Mouse (Mus musculus) forebrain, embryonic 13.5 days (tissue): ENCODE results near the gene Fez1. TPM values are rescaled to one million over a fixed set of nuclear protein-coding genes. Genes with fewer than 3 reads are reported as not detected.

Experiments
- ATAC-seq: fragments of 200-750 bp; cut with Nextera tagmentation; 2 replicates; pipeline ENCODE4 v1.8.0; 2017
- H3K27ac ChIP-seq: fragments of 300-500 bp; sonication (generic); 2 replicates; pipeline ENCODE4 v1.5.1; 2015; ENCODE audit warnings: inconsistent platforms, mild to moderate bottlenecking, moderate library complexity
- H3K27me3 ChIP-seq: fragments of 300-500 bp; sonication (generic); 2 replicates; pipeline ENCODE4 v1.6.1; 2015; ENCODE audit warnings: mild to moderate bottlenecking, inconsistent platforms
- H3K36me3 ChIP-seq: fragments of 300-500 bp; sonication (generic); 2 replicates; pipeline ENCODE4 v1.6.1; 2015; ENCODE audit warnings: mild to moderate bottlenecking, inconsistent platforms; ENCODE audit not compliant: poor library complexity, severe bottlenecking
- H3K4me1 ChIP-seq: fragments of 300-500 bp; sonication (generic); 2 replicates; pipeline ENCODE4 v1.6.1; 2015; ENCODE audit warnings: inconsistent platforms
- H3K4me2 ChIP-seq: fragments of 300-500 bp; sonication (generic); 2 replicates; pipeline ENCODE4 v1.6.1; 2015; ENCODE audit warnings: inconsistent platforms, mild to moderate bottlenecking, moderate library complexity
- H3K4me3 ChIP-seq: fragments of 300-500 bp; sonication (generic); 2 replicates; pipeline ENCODE4 v1.5.1; 2015; ENCODE audit warnings: mild to moderate bottlenecking, inconsistent platforms
- H3K9ac ChIP-seq: fragments of 300-500 bp; sonication (generic); 2 replicates; pipeline ENCODE4 v1.6.1; 2015; ENCODE audit warnings: mild to moderate bottlenecking, inconsistent platforms
- H3K9me3 ChIP-seq: fragments of 300-500 bp; sonication (generic); replicated peaks from 2 replicates; pipeline ENCODE4 v1.6.1; 2016; ENCODE audit warnings: inconsistent platforms
- WGBS: fragments of 180-500 bp; shearing (Covaris S2); methylation state at CpG from one replicate; pipeline ENCODE4 v1.1.7; 2015; 5-methylcytosine and 5-hydroxymethylcytosine counted together
- polyA plus RNA-seq: library from polyadenylated mRNA; unstranded; fragments of >200 nt; fragmentation: Nextera tagmentation; extraction: Ambion mirVana; gene quantifications from 2 replicates; pipeline ENCODE4 v1.2.1, GENCODE M21; 2015

Fez1 gene
- polyA plus RNA-seq, 1 experiment from 2014 or later, result 601 TPM

DNA sequence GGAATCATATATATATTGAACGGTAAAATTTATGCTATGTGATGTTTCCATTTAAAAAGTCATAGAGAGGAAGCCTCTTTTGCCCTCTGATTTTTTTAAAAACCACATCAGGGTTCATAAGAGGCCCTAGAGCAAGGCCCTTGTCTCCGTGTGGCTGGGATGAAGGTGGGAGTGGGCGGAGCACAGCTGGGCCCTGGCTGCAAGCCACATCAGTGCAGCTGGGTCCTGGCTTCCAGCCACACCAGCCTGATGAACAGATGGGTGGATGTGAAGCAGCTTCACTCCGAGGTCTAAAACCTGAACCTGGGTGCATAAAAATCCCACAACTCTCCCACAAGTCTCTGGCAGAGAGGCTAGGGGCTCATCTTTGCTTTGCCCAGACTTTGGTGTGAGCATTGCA is 83.8 kb downstream of the Fez1 start:
- H3K4me1 ChIP-seq, result peaks cover 9% of the 10 kb centered on the region
- H3K4me3 ChIP-seq, result no peak overlapping the region
- H3K27me3 ChIP-seq, result no peaks in the 10 kb centered on the region
- ATAC-seq, result no peak
- no peak overlapping the region for H3K4me2 ChIP-seq
- no peaks in the 10 kb centered on the region for H3K9me3 ChIP-seq
- 69% methylated on average over 4 of the region's 4 CpGs for WGBS
- H3K9ac ChIP-seq, result no peak overlapping the region
- peaks cover 16% of the 10 kb centered on the region for H3K36me3 ChIP-seq
- no peak overlapping the region for H3K27ac ChIP-seq

DNA sequence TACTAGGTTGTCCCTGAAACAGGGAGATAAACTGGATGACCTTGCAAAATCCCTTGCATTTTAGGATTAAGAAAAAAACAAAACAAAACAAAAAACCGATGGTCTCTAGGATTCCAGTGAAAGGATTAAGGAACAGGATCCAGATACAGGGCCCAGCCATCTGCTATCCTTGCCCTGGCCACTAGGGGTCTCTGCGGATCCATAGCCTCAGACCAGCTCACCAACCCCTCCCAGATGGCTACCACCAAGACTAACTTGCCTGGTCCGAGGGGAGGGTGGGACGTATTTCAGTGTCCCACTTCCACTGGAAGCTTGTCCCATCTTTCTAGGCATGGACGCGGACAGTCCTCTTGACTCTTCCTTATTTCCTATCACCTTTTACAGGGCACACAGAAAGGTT is 94.7 kb downstream of the Fez1 start:
- Histone ChIP-seq H3K4me1 (peaks cover 19% of the 10 kb centered on the region), H3K4me2 (peak overlapping the region; percentile 13; the same call in 1 of the 2 replicates), H3K36me3 (no peaks in the 10 kb centered on the region), H3K9ac (no peak overlapping the region), H3K9me3 (no peaks in the 10 kb centered on the region), H3K4me3 (no peak overlapping the region), H3K27ac (no peak overlapping the region), H3K27me3 (no peaks in the 10 kb centered on the region)
- ATAC-seq, result peak; percentile 81
- 3% methylated on average over 6 of the region's 6 CpGs for WGBS

DNA sequence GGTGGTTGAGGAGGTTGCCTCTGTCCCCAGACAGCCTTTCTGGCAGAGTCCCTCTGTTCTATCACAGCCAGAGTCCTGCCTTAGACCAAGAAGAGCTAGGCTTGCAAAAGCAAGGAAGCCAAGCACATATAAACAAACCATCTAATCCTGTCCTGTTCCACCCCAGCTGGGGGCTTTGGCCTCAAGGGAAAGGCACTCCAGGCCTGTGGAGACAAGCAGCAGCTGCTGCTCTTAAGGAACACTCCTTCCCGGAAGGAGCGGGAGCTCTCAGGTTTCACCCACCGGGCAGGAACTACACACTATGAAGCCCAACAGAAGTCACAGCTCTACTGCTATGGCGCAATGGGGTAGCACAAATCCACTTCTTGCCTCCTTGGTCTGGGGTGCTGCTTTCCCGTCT is 95.3 kb downstream of the Fez1 start:
- ATAC-seq, result no peak
- Histone ChIP-seq H3K36me3 (no peaks in the 10 kb centered on the region), H3K9ac (no peak overlapping the region), H3K9me3 (no peaks in the 10 kb centered on the region), H3K27me3 (no peaks in the 10 kb centered on the region), H3K4me3 (no peak overlapping the region), H3K27ac (no peak overlapping the region), H3K4me1 (peaks cover 24% of the 10 kb centered on the region), H3K4me2 (0 out of 2 replicates have a peak overlapping the region, but pooled peaks have one; percentile 13)
- 57% methylated on average over 5 of the region's 5 CpGs for WGBS

GRCm38 (mm10) chr9:36918582-36918981 is 96.9 kb downstream of the Fez1 start:
- H3K4me1 ChIP-seq, result peaks cover 35% of the 10 kb centered on the region
- H3K9me3 ChIP-seq, result no peaks in the 10 kb centered on the region
- 62% methylated on average over 3 of the region's 3 CpGs for WGBS
- H3K27ac ChIP-seq, result 0 out of 2 replicates have a peak overlapping the region, but pooled peaks have one; percentile 7
- no peak overlapping the region for H3K4me2 ChIP-seq
- H3K36me3 ChIP-seq, result no peaks in the 10 kb centered on the region
- no peak overlapping the region for H3K9ac ChIP-seq
- H3K4me3 ChIP-seq, result no peak overlapping the region
- ATAC-seq, result no peak
- no peaks in the 10 kb centered on the region for H3K27me3 ChIP-seq

DNA sequence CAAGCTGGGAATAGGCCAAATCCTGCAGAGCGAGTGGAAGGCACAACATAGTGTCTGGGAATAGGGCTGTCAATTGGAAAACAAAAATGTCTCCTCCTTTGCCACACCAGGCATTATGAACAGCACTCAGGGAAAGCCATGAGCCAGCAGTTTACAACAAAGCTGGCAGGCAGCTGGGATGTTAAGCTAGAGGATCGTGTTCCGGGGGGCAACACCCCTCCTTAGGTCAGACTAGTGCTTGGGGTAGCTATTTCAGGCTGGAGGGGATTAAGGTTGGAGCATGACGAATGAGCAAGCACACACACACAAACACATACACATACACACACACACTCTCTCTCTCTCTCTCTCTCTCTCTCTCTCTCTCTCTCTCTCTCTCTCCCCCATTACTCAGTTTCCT is 97.8 kb downstream of the Fez1 start:
- H3K4me3 ChIP-seq, result no peak overlapping the region
- no peak for ATAC-seq
- no peaks in the 10 kb centered on the region for H3K36me3 ChIP-seq
- peaks cover 35% of the 10 kb centered on the region for H3K4me1 ChIP-seq
- 38% methylated on average over 4 of the region's 4 CpGs for WGBS
- H3K9ac ChIP-seq, result no peak overlapping the region
- H3K27ac ChIP-seq, result no peak overlapping the region
- no peaks in the 10 kb centered on the region for H3K9me3 ChIP-seq
- H3K4me2 ChIP-seq, result no peak overlapping the region
- H3K27me3 ChIP-seq, result no peaks in the 10 kb centered on the region

GRCm38 (mm10) chr9:36921718-36922415 is 100.2 kb downstream of the Fez1 start:
- H3K4me1 ChIP-seq, result peaks cover 30% of the 10 kb centered on the region
- peak; percentile 75 for ATAC-seq
- H3K27me3 ChIP-seq, result no peaks in the 10 kb centered on the region
- H3K27ac ChIP-seq, result peak overlapping the region; percentile 75
- H3K4me3 ChIP-seq, result no peak overlapping the region
- 0 out of 2 replicates have a peak overlapping the region, but pooled peaks have one; percentile 10 for H3K9ac ChIP-seq
- H3K9me3 ChIP-seq, result no peaks in the 10 kb centered on the region
- 15% methylated on average over 13 of the region's 13 CpGs for WGBS
- no peak overlapping the region for H3K4me2 ChIP-seq
- no peaks in the 10 kb centered on the region for H3K36me3 ChIP-seq

GRCm38 (mm10) chr9:36923753-36924152 is 102.1 kb downstream of the Fez1 start:
- ATAC-seq, result no peak

More at GRCm38 (mm10) chr9:36923753-36924152, 102.1 kb downstream of the Fez1 start:
- Histone ChIP-seq H3K4me1 (peaks cover 29% of the 10 kb centered on the region), H3K27me3 (no peaks in the 10 kb centered on the region), H3K4me2 (no peak overlapping the region), H3K9ac (no peak overlapping the region), H3K36me3 (no peaks in the 10 kb centered on the region), H3K27ac (no peak overlapping the region), H3K4me3 (no peak overlapping the region), H3K9me3 (no peaks in the 10 kb centered on the region)
- 93% methylated on average over 5 of the region's 5 CpGs for WGBS

Other genes with a start within 250 kb of the Fez1 start
- gene Gm17689, start 239.2 kb upstream of the Fez1 start, polyA plus RNA-seq, result not detected in 2 replicates
- not detected in 2 replicates for gene A630095E13Rik, start 178.5 kb upstream of the Fez1 start, polyA plus RNA-seq
- not detected in 2 replicates for gene Acrv1, start 128.6 kb upstream of the Fez1 start, polyA plus RNA-seq
- 39.4 and 43.1 TPM in 2 replicates for gene Chek1, start 94.8 kb upstream of the Fez1 start, polyA plus RNA-seq
- 104 and 117 TPM in 2 replicates for gene Stt3a, start 54.2 kb upstream of the Fez1 start, polyA plus RNA-seq
- 105 and 112 TPM in 2 replicates for gene Ei24, start 24.5 kb upstream of the Fez1 start, polyA plus RNA-seq